Mouse (Mus musculus) liver, embryonic 14.5 days (tissue): Measurements from ENCODE around the gene Sf3a2. TPM values are rescaled to one million over a fixed set of nuclear protein-coding genes. Genes with fewer than 3 reads are reported as not detected.

ENCODE experiments used
- ATAC-seq: fragments of 200-750 bp; cut with Nextera tagmentation; 2 replicates; pipeline ENCODE4 v1.8.0; 2017; ENCODE audit warnings: moderate number of reproducible peaks, mild to moderate bottlenecking, moderate library complexity; ENCODE audit not compliant: insufficient read depth
- DNase-seq, 3 experiments: peaks; one replicate each; pipeline ENCODE4 v3.0.0-alpha.2; 2012 to 2013; ENCODE audit warnings: low read depth in 3 of 3, low spot score in 3 of 3
- H3K27ac ChIP-seq: fragments of 300-500 bp; sonication (generic); 2 replicates; pipeline ENCODE4 v1.5.1; 2014; ENCODE audit warnings: moderate library complexity, mild to moderate bottlenecking, control low read depth, inconsistent platforms
- H3K27me3 ChIP-seq: fragments of 300-500 bp; sonication (generic); 2 replicates; pipeline ENCODE4 v1.6.1; 2014; ENCODE audit warnings: mild to moderate bottlenecking, low read length, moderate library complexity; ENCODE audit not compliant: control insufficient read depth, insufficient read depth
- H3K36me3 ChIP-seq: fragments of 300-500 bp; sonication (generic); replicated peaks from 2 replicates; pipeline ENCODE4 v1.6.1; 2014; ENCODE audit warnings: low read depth; ENCODE audit not compliant: control insufficient read depth, insufficient read depth
- H3K4me1 ChIP-seq, 2 experiments: fragments of 200-500 bp in 1 of 2; fragments of 300-500 bp in 1 of 2; sonication (generic) in 1 of 2; replicated peaks; 2 replicates each; pipeline ENCODE4 v1.6.1; 2012 to 2014; ENCODE audit warnings: antibody characterized with exemption in 1 of 2, inconsistent platforms in 1 of 2, low read length in 1 of 2; ENCODE audit not compliant: control insufficient read depth in 2 of 2, insufficient read depth in 2 of 2
- H3K4me2 ChIP-seq: fragments of 300-500 bp; sonication (generic); 2 replicates; pipeline ENCODE4 v1.6.1; 2014; ENCODE audit warnings: low read depth, mild to moderate bottlenecking, control low read depth, moderate library complexity
- H3K4me3 ChIP-seq, 2 experiments: fragments of 200-500 bp in 1 of 2; fragments of 300-500 bp in 1 of 2; sonication (generic) in 1 of 2; 2 replicates each; pipeline ENCODE4 v1.5.1; 2012 to 2014; ENCODE audit warnings: low read depth in 2 of 2, low read length in 2 of 2, mild to moderate bottlenecking in 2 of 2, control low read depth in 1 of 2, inconsistent platforms in 1 of 2, moderate library complexity in 1 of 2; ENCODE audit not compliant: insufficient read depth in 1 of 2
- H3K9ac ChIP-seq: fragments of 300-500 bp; sonication (generic); replicated peaks from 2 replicates; pipeline ENCODE4 v1.6.1; 2014; ENCODE audit warnings: mild to moderate bottlenecking, control low read depth, moderate library complexity
- H3K9me3 ChIP-seq: fragments of 300-500 bp; sonication (generic); 2 replicates; pipeline ENCODE4 v1.6.1; 2016; ENCODE audit warnings: low read length, mixed read lengths; ENCODE audit not compliant: control insufficient read depth
- CTCF ChIP-seq: IDR thresholded peaks from 2 replicates; pipeline ENCODE4 v1.5.1; 2016; ENCODE audit warnings: antibody characterized with exemption, low read depth, control low read depth
- EP300 ChIP-seq: IDR thresholded peaks from 2 replicates; pipeline ENCODE4 v1.6.1; 2016; ENCODE audit warnings: antibody characterized with exemption, low read depth
- WGBS: fragments of 180-500 bp; shearing (Covaris S2); extraction: QIAGEN DNeasy Blood & Tissue Kit; methylation state at CpG from one replicate; pipeline ENCODE4 v1.1.7; 2014; ENCODE audit not compliant: insufficient replicate concordance; 5-methylcytosine and 5-hydroxymethylcytosine counted together
- polyA plus RNA-seq, 2 experiments: library from polyadenylated mRNA; depleted of rRNA in 1 of 2; stranded (reverse) in 1 of 2; unstranded in 1 of 2; fragments of >200 nt; fragmentation: Nextera tagmentation in 1 of 2; extraction: Ambion mirVana in 1 of 2; gene quantifications; 2 replicates each; pipeline versions ENCODE4 v1.2.1 to v1.2.3; 2012 to 2014

Gene Sf3a2
- polyA plus RNA-seq, 2 experiments, result 35.6 to 36.1 TPM

DNA sequence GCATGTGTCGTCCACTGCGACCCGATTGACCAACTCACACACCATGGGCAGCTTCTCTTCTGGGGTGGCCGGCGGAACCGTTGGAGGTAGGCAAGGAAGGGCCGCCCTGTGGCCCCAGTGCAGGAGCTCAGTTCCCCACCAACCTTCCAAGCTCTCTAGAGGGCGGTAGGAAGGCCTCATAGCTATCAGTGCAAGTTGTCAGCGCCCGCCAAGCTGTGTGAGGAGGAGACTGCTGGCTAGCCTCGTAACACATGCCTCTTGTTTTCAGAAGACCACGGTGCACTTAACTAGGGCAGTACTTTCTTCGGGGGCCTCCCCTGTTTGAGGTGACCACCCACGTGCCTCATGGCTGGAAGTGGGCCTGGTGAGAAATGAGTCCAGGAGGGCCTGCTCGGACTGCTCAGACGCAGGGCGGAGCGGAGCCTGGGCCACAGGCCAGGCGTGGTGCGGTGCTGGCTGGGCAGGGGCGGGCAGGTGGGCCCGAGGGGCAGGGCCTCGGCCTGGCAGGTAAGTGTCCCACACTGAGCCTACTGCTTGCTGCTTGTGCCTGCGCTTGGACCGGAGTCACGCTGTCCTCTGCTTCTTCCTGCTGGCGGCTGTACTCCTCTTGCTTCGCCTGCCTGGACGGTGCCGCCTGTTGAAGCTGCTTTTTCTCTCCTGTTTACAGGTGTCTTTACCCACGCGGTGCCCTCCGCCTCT is 6.4 kb upstream of the Sf3a2 start:
- no peak overlapping the region for H3K4me3 ChIP-seq
- H3K4me1 ChIP-seq, result peaks cover under 1 to 1% of the 10 kb centered on the region in 2 experiments; a peak in 1 of 4 replicates
- 0 out of 2 replicates have a peak, but pooled peaks have one; percentile 13 for TF ChIP-seq CTCF
- no peak for TF ChIP-seq EP300
- H3K9ac ChIP-seq, result no peak overlapping the region
- H3K36me3 ChIP-seq, result peaks cover 44% of the 10 kb centered on the region
- ATAC-seq, result no peak
- no peak overlapping the region for H3K27ac ChIP-seq
- no peaks in the 10 kb centered on the region for H3K9me3 ChIP-seq
- no peaks in the 10 kb centered on the region for H3K27me3 ChIP-seq
- H3K4me2 ChIP-seq, result no peak overlapping the region
- no peak for DNase-seq
- 80% methylated on average over 33 of the region's 33 CpGs for WGBS

DNA sequence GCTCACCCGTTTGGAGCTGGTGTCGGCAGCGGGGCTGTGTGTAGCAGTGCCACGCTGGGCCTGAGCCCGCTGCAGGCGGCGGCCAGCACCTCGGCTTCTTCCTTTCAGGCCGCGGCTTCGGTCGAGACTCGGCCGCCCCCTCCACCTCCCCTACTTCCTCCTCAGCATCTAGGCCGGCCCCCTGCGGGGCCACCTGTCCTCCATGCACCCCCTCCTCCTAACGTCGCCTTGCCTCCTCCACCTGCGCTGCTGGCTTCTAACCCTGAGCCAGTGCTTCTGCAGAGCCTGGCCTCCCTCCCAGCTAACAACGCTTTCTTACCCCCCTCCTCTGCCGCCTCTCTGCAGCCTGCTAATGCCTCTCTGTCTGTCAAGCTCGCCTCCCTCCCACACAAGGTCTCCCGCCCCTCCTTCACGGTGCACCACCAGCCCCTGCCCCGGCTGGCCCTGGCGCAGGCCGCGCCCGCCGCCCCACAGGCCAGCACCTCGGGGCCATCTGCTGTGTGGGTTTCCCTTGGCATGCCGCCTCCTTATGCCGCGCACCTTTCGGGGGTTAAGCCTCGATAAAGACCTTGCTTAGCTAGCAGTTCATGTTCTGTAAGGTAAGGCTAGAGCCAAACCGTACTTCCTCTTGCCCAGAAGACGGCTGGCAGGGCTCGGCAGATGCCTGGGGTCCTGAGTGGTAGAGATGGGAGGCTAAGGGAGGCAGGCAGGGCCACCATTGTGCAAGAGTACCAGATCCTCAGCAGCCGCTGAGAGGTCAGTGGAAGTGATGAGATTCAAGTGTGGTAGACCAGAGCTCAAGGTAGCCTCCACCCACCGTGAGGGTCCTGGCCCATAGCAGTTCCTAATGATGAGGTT is 5.6 kb upstream of the Sf3a2 start:
- DNase-seq (no peak), ATAC-seq (no peak)
- H3K9me3 ChIP-seq, result no peaks in the 10 kb centered on the region
- 62% methylated on average over 40 of the region's 41 CpGs for WGBS
- TF ChIP-seq CTCF (no peak), EP300 (no peak)
- no peak overlapping the region for H3K4me3 ChIP-seq
- H3K27me3 ChIP-seq, result no peaks in the 10 kb centered on the region
- no peak overlapping the region for H3K4me2 ChIP-seq
- peaks cover 41% of the 10 kb centered on the region for H3K36me3 ChIP-seq
- H3K4me1 ChIP-seq, result peaks cover 5 to 8% of the 10 kb centered on the region in 2 experiments
- H3K27ac ChIP-seq, result no peak overlapping the region
- no peak overlapping the region for H3K9ac ChIP-seq

DNA sequence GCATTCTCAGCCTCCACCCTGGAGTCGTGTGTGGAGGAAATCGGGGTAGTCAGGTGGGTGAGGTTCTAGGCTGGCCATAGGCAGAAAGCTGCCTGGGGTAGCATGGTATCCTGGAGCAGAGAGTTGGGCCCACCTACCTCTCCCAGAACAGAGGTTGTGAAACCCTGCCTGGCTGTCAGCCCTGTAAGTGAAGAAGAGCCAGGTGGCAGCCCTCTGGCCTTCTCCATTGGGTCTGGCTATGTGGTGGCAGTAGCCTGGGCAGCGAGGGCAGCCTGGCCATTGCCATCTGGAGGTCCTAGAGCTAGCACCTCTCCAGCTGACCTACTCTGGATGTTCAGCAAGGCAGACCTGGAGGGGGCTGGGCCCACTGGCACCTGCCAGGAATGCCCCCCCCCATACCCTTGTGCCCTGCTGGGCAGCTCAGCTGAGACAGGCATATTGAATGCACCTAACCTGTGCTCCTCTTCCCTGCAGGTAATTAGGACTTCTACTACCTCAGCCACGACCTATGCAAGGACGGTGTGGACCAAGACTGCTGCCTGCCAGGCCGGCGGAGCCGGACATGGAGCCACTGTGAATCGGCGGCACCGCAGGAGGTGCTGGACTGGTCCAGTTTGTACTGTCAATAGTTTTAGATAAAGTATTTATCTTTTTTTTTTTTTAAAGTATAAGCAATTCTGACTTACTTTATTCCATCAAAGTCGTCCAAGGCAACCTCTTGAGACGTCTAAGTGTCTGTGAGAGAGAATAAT is 4.8 kb upstream of the Sf3a2 start:
- ATAC-seq (no peak), DNase-seq (no peak)
- WGBS, result 81% methylated on average over 13 of the region's 13 CpGs
- no peak overlapping the region for H3K9ac ChIP-seq
- peaks cover 35% of the 10 kb centered on the region for H3K36me3 ChIP-seq
- H3K27me3 ChIP-seq, result no peaks in the 10 kb centered on the region
- no peak for TF ChIP-seq CTCF
- no peak overlapping the region for H3K27ac ChIP-seq
- no peak overlapping the region for H3K4me3 ChIP-seq
- H3K4me1 ChIP-seq, result peaks cover 5 to 8% of the 10 kb centered on the region in 2 experiments
- no peak overlapping the region for H3K4me2 ChIP-seq
- H3K9me3 ChIP-seq, result no peaks in the 10 kb centered on the region

DNA sequence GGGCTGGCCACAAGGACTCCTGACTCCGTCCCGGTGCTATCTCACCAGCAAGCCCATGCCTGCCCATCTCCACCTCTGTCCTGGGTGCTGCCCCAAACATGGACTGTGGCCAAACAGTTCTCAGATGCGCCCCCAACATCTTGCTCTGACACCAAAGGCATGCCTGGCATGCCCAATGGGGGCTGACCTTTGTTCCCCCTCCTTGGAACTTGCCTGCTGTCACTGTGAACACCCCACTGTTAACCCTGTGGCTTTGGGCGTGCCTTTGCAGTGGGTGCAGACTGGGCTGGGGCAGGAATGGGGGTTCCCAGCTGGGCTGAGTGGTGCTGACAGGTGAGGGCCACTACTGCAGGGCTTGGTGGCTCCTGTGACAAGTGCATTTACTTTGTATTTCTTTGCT is 4.2 kb upstream of the Sf3a2 start:
- peaks cover 29% of the 10 kb centered on the region for H3K36me3 ChIP-seq
- 81% methylated on average over 4 of the region's 4 CpGs for WGBS
- no peak overlapping the region for H3K9ac ChIP-seq

More for the DNA sequence above, 4.2 kb upstream of the Sf3a2 start:
- no peak for ATAC-seq
- Histone ChIP-seq H3K4me1 (peaks cover 5 to 8% of the 10 kb centered on the region in 2 experiments), H3K27me3 (no peaks in the 10 kb centered on the region), H3K27ac (no peak overlapping the region), H3K9me3 (no peaks in the 10 kb centered on the region), H3K4me3 (no peak overlapping the region), H3K4me2 (no peak overlapping the region)
- TF ChIP-seq CTCF (no peak), EP300 (no peak)
- DNase-seq, result no peak
